8 mouse cellular contexts compared by ENCODE assay signal in the genomic region with DNA sequence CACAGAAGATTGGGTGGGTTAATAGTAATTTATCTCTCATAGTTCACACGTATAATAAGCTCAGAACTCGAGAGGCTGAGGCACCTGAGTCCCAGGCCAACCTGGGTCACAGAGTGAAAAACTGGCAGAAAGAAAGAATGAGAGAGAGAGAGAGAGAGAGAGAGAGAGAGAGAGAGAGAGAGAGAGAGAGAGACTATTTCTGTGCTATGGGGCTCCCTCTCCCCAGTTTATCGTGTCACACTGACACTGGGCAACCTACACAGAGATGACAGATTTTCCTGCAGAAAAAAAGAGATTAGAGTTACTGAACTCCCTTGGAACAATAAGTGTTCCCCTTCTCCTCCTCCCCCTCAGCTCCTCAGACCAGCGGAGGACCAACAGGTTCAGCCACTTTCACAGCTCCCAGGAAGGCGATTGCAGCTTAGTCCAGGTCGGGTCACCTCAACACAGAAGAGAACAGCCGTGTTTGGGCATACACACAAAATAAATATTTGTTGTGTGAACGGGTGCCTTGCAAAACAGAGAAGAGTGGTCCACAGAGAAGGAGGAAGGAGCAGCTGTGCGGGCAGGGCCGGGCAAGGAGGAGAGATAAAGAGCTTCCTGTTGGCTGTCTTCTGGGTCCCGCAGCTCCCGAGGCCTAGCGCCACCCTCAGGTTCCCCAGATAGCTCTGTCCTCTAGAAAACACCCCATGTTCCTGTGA. TPM values are rescaled to one million over a fixed set of nuclear protein-coding genes. Genes with fewer than 3 reads are reported as not detected.
DNase-seq lines count a peak whose midpoint lies in the region; ATAC-seq and TF ChIP-seq lines count a peak whose summit lies in the region.

No protein-coding gene starts in this region.

- 8% methylated on average over 13 of the region's 13 CpGs for WGBS in forebrain, embryonic 10.5 days
- WGBS in forebrain, embryonic 15.5 days: 15% methylated on average over 13 of the region's 13 CpGs
- WGBS in embryonic facial prominence, embryonic 13.5 days: 10% methylated on average over 13 of the region's 13 CpGs
- WGBS in intestine, postnatal 0 days: 8% methylated on average over 13 of the region's 13 CpGs
- WGBS in lung, embryonic 15.5 days: 4% methylated on average over 13 of the region's 13 CpGs

- peaks cover 13% of the 10 kb centered on the region for H3K4me1 ChIP-seq in forebrain, embryonic 10.5 days
- H3K4me1 ChIP-seq in forebrain, embryonic 15.5 days: peaks cover 4% of the 10 kb centered on the region
- H3K4me1 ChIP-seq in ES-E14 (ENCODE audit: control insufficient read depth in 2 of 2, insufficient read depth in 2 of 2, low read length in 2 of 2, poor library complexity in 1 of 2): no peaks in the 10 kb centered on the region
- H3K4me1 ChIP-seq in embryonic facial prominence, embryonic 13.5 days: no peaks in the 10 kb centered on the region
- H3K4me1 ChIP-seq in intestine, postnatal 0 days (replicated peaks; ENCODE audit: control insufficient read depth, insufficient read depth, low read length): no peaks in the 10 kb centered on the region
- H3K4me1 ChIP-seq in lung, embryonic 15.5 days: 0 out of 2 replicates have a peak, but pooled peaks cover 5% of the 10 kb centered on the region

- TF ChIP-seq CTCF in intestine, postnatal 0 days (IDR thresholded peaks at IDR 0.05; ENCODE audit: low read depth): peak; percentile 72

- in situ Hi-C loops in ES-E14 (cut with MboI; ENCODE audit: low sequenced_read_pairs in 2 of 2, unreplicated experiment in 2 of 2): no loop called here

- H3K27me3 ChIP-seq in forebrain, embryonic 10.5 days (ENCODE audit: poor library complexity, severe bottlenecking): peaks cover 13% of the 10 kb centered on the region; the same call in 1 of the 2 replicates
- no peaks in the 10 kb centered on the region for H3K27me3 ChIP-seq in forebrain, embryonic 15.5 days
- no peaks in the 10 kb centered on the region for H3K27me3 ChIP-seq in embryonic facial prominence, embryonic 13.5 days
- H3K27me3 ChIP-seq in intestine, postnatal 0 days (replicated peaks; ENCODE audit: control insufficient read depth, insufficient read depth, low read length): no peaks in the 10 kb centered on the region
- no peaks in the 10 kb centered on the region for H3K27me3 ChIP-seq in lung, embryonic 15.5 days

- peak overlapping the region; percentile 34 for H3K4me3 ChIP-seq in forebrain, embryonic 10.5 days
- no peak overlapping the region for H3K4me3 ChIP-seq in forebrain, embryonic 15.5 days
- H3K4me3 ChIP-seq in ES-E14 (ENCODE audit: insufficient read depth in 1 of 2, low read depth in 1 of 2, low read length in 2 of 2, poor library complexity in 1 of 2, severe bottlenecking in 1 of 2): peak overlapping the region; percentile 24 to 45; a peak in 2 of 4 replicates
- H3K4me3 ChIP-seq in embryonic facial prominence, embryonic 13.5 days: no peak overlapping the region
- H3K4me3 ChIP-seq in intestine, postnatal 0 days (ENCODE audit: low read depth, low read length): no peak overlapping the region
- H3K4me3 ChIP-seq in lung, embryonic 15.5 days: no peak overlapping the region

- peak; percentile 57 for DNase-seq in forebrain, embryonic 10.5 days (ENCODE audit: extremely low spot score, low spot score)
- DNase-seq in ES-E14 (ENCODE audit: low read depth, low spot score): no peak
- peak; percentile 67 for DNase-seq in ovary, postnatal 36 days (ENCODE audit: low spot score)
- peak; percentile 46 for DNase-seq in urinary bladder, postnatal 25 days (ENCODE audit: low spot score)

- no peaks in the 10 kb centered on the region for H3K36me3 ChIP-seq in forebrain, embryonic 10.5 days (replicated peaks)
- H3K36me3 ChIP-seq in forebrain, embryonic 15.5 days: no peaks in the 10 kb centered on the region
- no peaks in the 10 kb centered on the region for H3K36me3 ChIP-seq in ES-E14 (ENCODE audit: control insufficient read depth, insufficient read depth, low read length, poor library complexity, severe bottlenecking)
- no peaks in the 10 kb centered on the region for H3K36me3 ChIP-seq in embryonic facial prominence, embryonic 13.5 days
- H3K36me3 ChIP-seq in intestine, postnatal 0 days (ENCODE audit: control insufficient read depth, insufficient read depth): no peaks in the 10 kb centered on the region
- no peaks in the 10 kb centered on the region for H3K36me3 ChIP-seq in lung, embryonic 15.5 days

- H3K9ac ChIP-seq in forebrain, embryonic 15.5 days (replicated peaks): no peak overlapping the region
- H3K9ac ChIP-seq in ES-E14 (ENCODE audit: insufficient read depth, low read depth, low read length, poor library complexity, severe bottlenecking): peak overlapping the region; percentile 40; the same call in 1 of the 2 replicates
- no peak overlapping the region for H3K9ac ChIP-seq in embryonic facial prominence, embryonic 13.5 days
- H3K9ac ChIP-seq in intestine, postnatal 0 days (ENCODE audit: low read depth, low read length): no peak overlapping the region
- H3K9ac ChIP-seq in lung, embryonic 15.5 days: no peak overlapping the region

- ATAC-seq in forebrain, embryonic 15.5 days (replicated peaks): no peak
- 0 out of 2 replicates have a peak, but pooled peaks have one; percentile 32 for ATAC-seq in embryonic facial prominence, embryonic 13.5 days (ENCODE audit: insufficient number of reproducible peaks, insufficient read depth, low FRiP score, low TSS enrichment, low read depth)
- ATAC-seq in intestine, postnatal 0 days: peak; percentile 71
- peak; percentile 70 for ATAC-seq in lung, embryonic 15.5 days (ENCODE audit: borderline replicate concordance, extremely low read depth, low FRiP score, low TSS enrichment)

- H3K9me3 ChIP-seq in forebrain, embryonic 10.5 days: no peaks in the 10 kb centered on the region
- H3K9me3 ChIP-seq in forebrain, embryonic 15.5 days: no peaks in the 10 kb centered on the region
- H3K9me3 ChIP-seq in ES-E14 (ENCODE audit: control insufficient read depth, insufficient read depth, low read depth, low read length): no peaks in the 10 kb centered on the region
- H3K9me3 ChIP-seq in embryonic facial prominence, embryonic 13.5 days: no peaks in the 10 kb centered on the region
- no peaks in the 10 kb centered on the region for H3K9me3 ChIP-seq in intestine, postnatal 0 days (ENCODE audit: control insufficient read depth)
- H3K9me3 ChIP-seq in lung, embryonic 15.5 days: no peaks in the 10 kb centered on the region

- peak overlapping the region; percentile 59 for H3K27ac ChIP-seq in forebrain, embryonic 10.5 days
- H3K27ac ChIP-seq in forebrain, embryonic 15.5 days (replicated peaks): no peak overlapping the region
- no peak overlapping the region for H3K27ac ChIP-seq in ES-E14 (ENCODE audit: insufficient read depth, low read depth, low read length, poor library complexity, severe bottlenecking)
- H3K27ac ChIP-seq in embryonic facial prominence, embryonic 13.5 days: peak overlapping the region; percentile 64; the same call in 1 of the 2 replicates
- H3K27ac ChIP-seq in intestine, postnatal 0 days (ENCODE audit: low read depth, low read length): no peak overlapping the region
- H3K27ac ChIP-seq in lung, embryonic 15.5 days: peak overlapping the region; percentile 55; the same call in 1 of the 2 replicates

- H3K4me2 ChIP-seq in forebrain, embryonic 15.5 days (replicated peaks): no peak overlapping the region
- H3K4me2 ChIP-seq in embryonic facial prominence, embryonic 13.5 days: peak overlapping the region; percentile 34
- H3K4me2 ChIP-seq in intestine, postnatal 0 days (replicated peaks; ENCODE audit: low read depth): peak overlapping the region; percentile 57
- H3K4me2 ChIP-seq in lung, embryonic 15.5 days: peak overlapping the region; percentile 35

TF ChIP-seq in ES-E14, 5 proteins besides CTCF, POLR2A, EP300 and RAD21:
- TF ChIP-seq HCFC1 (IDR thresholded peaks at IDR 0.05; ENCODE audit: borderline replicate concordance, insufficient read depth, low read length): no peak
- no peak for TF ChIP-seq CHD2 (IDR thresholded peaks at IDR 0.05; ENCODE audit: low read depth, low read length)
- TF ChIP-seq ZNF384 (IDR thresholded peaks at IDR 0.05; ENCODE audit: low read depth, low read length): no peak
- TF ChIP-seq MAFK (IDR thresholded peaks at IDR 0.05; ENCODE audit: insufficient read depth, low read depth, low read length): no peak
- TF ChIP-seq ZC3H11A (IDR thresholded peaks at IDR 0.05; ENCODE audit: borderline replicate concordance, low read depth, low read length): no peak
TF ChIP-seq in ES-E14: peak in this region for 0.

RNA-seq across cellular contexts. Expression of gene Bmp8b, which starts 33.5 kb away (rescaled TPM):
- 0.12 and 0.15 TPM in 2 replicates for polyA plus RNA-seq in forebrain, embryonic 10.5 days (2016; fragmentation: Nextera tagmentation; extraction: Ambion mirVana)
- 0.23 TPM in 1 of 2 replicates, not detected in the other for polyA plus RNA-seq in forebrain, embryonic 15.5 days (2015; fragmentation: Nextera tagmentation; extraction: Ambion mirVana)
- total RNA-seq in ES-E14 (2012; rRNA removed): 7.2 and 9.2 TPM in 2 replicates
- polyA plus RNA-seq in embryonic facial prominence, embryonic 13.5 days (2015; fragmentation: Nextera tagmentation; extraction: Ambion mirVana): 0.51 and 0.58 TPM in 2 replicates
- 0.30 and 0.41 TPM in 2 replicates for polyA plus RNA-seq in intestine, postnatal 0 days (2015; fragmentation: Nextera tagmentation; extraction: Ambion mirVana)
- 1.3 and 1.6 TPM in 2 replicates for polyA plus RNA-seq in lung, embryonic 15.5 days (2015; fragmentation: Nextera tagmentation; extraction: Ambion mirVana)

RNA-seq across cellular contexts. Expression of gene Oxct2b, which starts 44.6 kb away (rescaled TPM):
- 0.10 TPM in 1 of 2 replicates, not detected in the other for polyA plus RNA-seq in forebrain, embryonic 10.5 days (2016; fragmentation: Nextera tagmentation; extraction: Ambion mirVana)
- polyA plus RNA-seq in forebrain, embryonic 15.5 days (2015; fragmentation: Nextera tagmentation; extraction: Ambion mirVana): 0.17 and 0.19 TPM in 2 replicates
- total RNA-seq in ES-E14 (2012; rRNA removed): 2.8 TPM in 2 replicates
- polyA plus RNA-seq in embryonic facial prominence, embryonic 13.5 days (2015; fragmentation: Nextera tagmentation; extraction: Ambion mirVana): 0.19 TPM in 1 of 2 replicates, not detected in the other
- polyA plus RNA-seq in intestine, postnatal 0 days (2015; fragmentation: Nextera tagmentation; extraction: Ambion mirVana): 0.31 and 0.52 TPM in 2 replicates
- polyA plus RNA-seq in lung, embryonic 15.5 days (2015; fragmentation: Nextera tagmentation; extraction: Ambion mirVana): not detected in 2 replicates

RNA-seq across cellular contexts. Expression of gene Trit1, which starts 55.0 kb away (rescaled TPM):
- 23.8 and 25.9 TPM in 2 replicates for polyA plus RNA-seq in forebrain, embryonic 10.5 days (2016; fragmentation: Nextera tagmentation; extraction: Ambion mirVana)
- polyA plus RNA-seq in forebrain, embryonic 15.5 days (2015; fragmentation: Nextera tagmentation; extraction: Ambion mirVana): 31.6 and 33.5 TPM in 2 replicates
- total RNA-seq in ES-E14 (2012; rRNA removed): 17.1 and 19.1 TPM in 2 replicates
- polyA plus RNA-seq in embryonic facial prominence, embryonic 13.5 days (2015; fragmentation: Nextera tagmentation; extraction: Ambion mirVana): 19.7 and 20.8 TPM in 2 replicates
- polyA plus RNA-seq in intestine, postnatal 0 days (2015; fragmentation: Nextera tagmentation; extraction: Ambion mirVana): 5.6 and 5.8 TPM in 2 replicates
- 15.9 and 19.2 TPM in 2 replicates for polyA plus RNA-seq in lung, embryonic 15.5 days (2015; fragmentation: Nextera tagmentation; extraction: Ambion mirVana)

Comparison
In these comparisons a context has a peak if more than half of its experiments do, and no peak if none do; other contexts are left out.
1. H3K27ac ChIP-seq: peak in forebrain, embryonic 10.5 days (single experiment), embryonic facial prominence, embryonic 13.5 days (single experiment) and lung, embryonic 15.5 days (single experiment); none in forebrain, embryonic 15.5 days (single experiment), ES-E14 (single experiment) and intestine, postnatal 0 days (single experiment).
2. H3K4me3 ChIP-seq: peak in forebrain, embryonic 10.5 days (single experiment) and ES-E14 (2 of 2); none in forebrain, embryonic 15.5 days (single experiment), embryonic facial prominence, embryonic 13.5 days (single experiment), intestine, postnatal 0 days (single experiment) and lung, embryonic 15.5 days (single experiment).